Comparison of ENCODE assay signal across 8 mouse cellular contexts in genomic region chr12:84174190-84174811, GRCm38 (mm10). TPM values are rescaled to one million over a fixed set of nuclear protein-coding genes. Genes with fewer than 3 reads are reported as not detected.
DNase-seq lines count a peak whose midpoint lies in the region; ATAC-seq and TF ChIP-seq lines count a peak whose summit lies in the region.

No protein-coding gene starts in this region.

- peak; percentile 53 for DNase-seq in embryonic facial prominence, embryonic 14.5 days (ENCODE audit: low spot score)
- peak; percentile 67 for DNase-seq in lung, postnatal 36 days
- DNase-seq in urinary bladder, postnatal 25 days (ENCODE audit: low spot score) = no peak
- DNase-seq in frontal cortex, postnatal 10 days (ENCODE audit: low spot score in 2 of 2) = no peak

- no peak for TF ChIP-seq CTCF in ES-Bruce4 (IDR thresholded peaks at IDR 0.05; ENCODE audit: low read depth, low read length)

- no peak overlapping the region for H3K4me2 ChIP-seq in embryonic facial prominence, embryonic 14.5 days (ENCODE audit: low read depth, low read length)
- 0 out of 2 replicates have a peak overlapping the region, but pooled peaks have one; percentile 61 for H3K4me2 ChIP-seq in kidney, embryonic 15.5 days

- TF ChIP-seq POLR2A in ES-Bruce4 (IDR thresholded peaks at IDR 0.05; ENCODE audit: insufficient read depth, low read length) = no peak

- no peak for ATAC-seq in erythroblast, adult 5-6 weeks (replicated peaks; ENCODE audit: low FRiP score, poor library complexity, severe bottlenecking)
- ATAC-seq in embryonic facial prominence, embryonic 14.5 days (ENCODE audit: low read depth) = no peak
- no peak for ATAC-seq in kidney, embryonic 15.5 days (replicated peaks; ENCODE audit: low FRiP score)

- no peak overlapping the region for H3K9ac ChIP-seq in ES-Bruce4 (ENCODE audit: low read depth, poor library complexity, severe bottlenecking)
- H3K9ac ChIP-seq in embryonic facial prominence, embryonic 14.5 days (ENCODE audit: low read depth, low read length) = no peak overlapping the region
- H3K9ac ChIP-seq in kidney, embryonic 15.5 days = no peak overlapping the region

- H3K27me3 ChIP-seq in erythroblast, embryonic 14.5 days (ENCODE audit: control insufficient read depth) = no peaks in the 10 kb centered on the region
- no peaks in the 10 kb centered on the region for H3K27me3 ChIP-seq in ES-Bruce4 (ENCODE audit: control insufficient read depth, insufficient read depth, low read length, poor library complexity, severe bottlenecking)
- no peaks in the 10 kb centered on the region for H3K27me3 ChIP-seq in embryonic facial prominence, embryonic 14.5 days (replicated peaks; ENCODE audit: control insufficient read depth, insufficient read depth, low read length)
- no peaks in the 10 kb centered on the region for H3K27me3 ChIP-seq in kidney, embryonic 15.5 days

- no peak for TF ChIP-seq EP300 in ES-Bruce4 (IDR thresholded peaks at IDR 0.05; ENCODE audit: insufficient read depth, low read depth, low read length)

- peak overlapping the region; percentile 77 for H3K4me3 ChIP-seq in erythroblast, embryonic 14.5 days (replicated peaks)
- peak overlapping the region; percentile 6; the same call in 1 of the 2 replicates for H3K4me3 ChIP-seq in ES-Bruce4 (ENCODE audit: low read depth, low read length)
- no peak overlapping the region for H3K4me3 ChIP-seq in embryonic facial prominence, embryonic 14.5 days (ENCODE audit: low read depth, low read length)
- no peak overlapping the region for H3K4me3 ChIP-seq in kidney, embryonic 15.5 days (replicated peaks)

- 63% methylated on average over 9 of the region's 9 CpGs for WGBS in embryonic facial prominence, embryonic 14.5 days
- 61% methylated on average over 9 of the region's 9 CpGs for WGBS in kidney, embryonic 15.5 days

- no peaks in the 10 kb centered on the region for H3K9me3 ChIP-seq in erythroblast, embryonic 14.5 days (ENCODE audit: control insufficient read depth, low read length)
- no peaks in the 10 kb centered on the region for H3K9me3 ChIP-seq in ES-Bruce4 (replicated peaks; ENCODE audit: control insufficient read depth, insufficient read depth, low read length, poor library complexity, severe bottlenecking)
- no peaks in the 10 kb centered on the region for H3K9me3 ChIP-seq in embryonic facial prominence, embryonic 14.5 days (ENCODE audit: control insufficient read depth, low read length)
- no peaks in the 10 kb centered on the region for H3K9me3 ChIP-seq in kidney, embryonic 15.5 days (replicated peaks)

- H3K36me3 ChIP-seq in erythroblast, embryonic 14.5 days (ENCODE audit: control insufficient read depth) = peaks cover 81% of the 10 kb centered on the region
- H3K36me3 ChIP-seq in ES-Bruce4 (ENCODE audit: control insufficient read depth, insufficient read depth, low read length, poor library complexity, severe bottlenecking) = 0 out of 2 replicates have a peak, but pooled peaks cover 7% of the 10 kb centered on the region
- peaks cover 40% of the 10 kb centered on the region for H3K36me3 ChIP-seq in embryonic facial prominence, embryonic 14.5 days (ENCODE audit: control insufficient read depth, insufficient read depth, low read length)
- H3K36me3 ChIP-seq in kidney, embryonic 15.5 days = peaks cover 42% of the 10 kb centered on the region

- H3K27ac ChIP-seq in ES-Bruce4 (ENCODE audit: insufficient read depth, low read length) = peak overlapping the region; percentile 11
- peak overlapping the region; percentile 92; the same call in 1 of the 2 replicates for H3K27ac ChIP-seq in embryonic facial prominence, embryonic 14.5 days (replicated peaks; ENCODE audit: low read depth, low read length)
- peak overlapping the region; percentile 93 for H3K27ac ChIP-seq in kidney, embryonic 15.5 days

- peaks cover 80% of the 10 kb centered on the region for H3K4me1 ChIP-seq in erythroblast, embryonic 14.5 days (ENCODE audit: control insufficient read depth)
- H3K4me1 ChIP-seq in ES-Bruce4 (ENCODE audit: control insufficient read depth, insufficient read depth, low read length) = peaks cover 6% of the 10 kb centered on the region
- peaks cover 34% of the 10 kb centered on the region for H3K4me1 ChIP-seq in embryonic facial prominence, embryonic 14.5 days (ENCODE audit: control insufficient read depth, insufficient read depth, low read length)
- peaks cover 63% of the 10 kb centered on the region for H3K4me1 ChIP-seq in kidney, embryonic 15.5 days

RNA-seq across cellular contexts. Expression of gene Pnma1, which starts 26.0 kb away (rescaled TPM):
- polyA plus RNA-seq in erythroblast, embryonic 14.5 days (2012) = 0.02 and 0.03 TPM in 2 replicates
- total RNA-seq in erythroblast, adult 5-6 weeks (2015; ENCODE audit: low replicate concordance) = 1.5 and 4.4 TPM in 2 replicates
- 1.0 and 4.5 TPM in 2 replicates for total RNA-seq in erythroblast, adult 5-6 weeks (2017; ENCODE audit: low replicate concordance)
- polyA plus RNA-seq in ES-Bruce4 (2011; ENCODE audit: insufficient read depth, insufficient read length, low read depth, missing spikeins) = 0.38 TPM in 1 of 2 replicates, not detected in the other
- 1.4 TPM in 2 replicates for polyA plus RNA-seq in embryonic facial prominence, embryonic 14.5 days (2014; fragmentation: Nextera tagmentation; extraction: Ambion mirVana)
- polyA plus RNA-seq in kidney, embryonic 15.5 days (2015; fragmentation: Nextera tagmentation; extraction: Ambion mirVana) = 1.00 and 1.0 TPM in 2 replicates

RNA-seq across cellular contexts. Expression of gene Elmsan1, which starts 44.4 kb away (rescaled TPM):
- polyA plus RNA-seq in erythroblast, embryonic 14.5 days (2012) = 2.1 and 2.8 TPM in 2 replicates
- total RNA-seq in erythroblast, adult 5-6 weeks (2015; ENCODE audit: low replicate concordance) = 5.4 and 12.7 TPM in 2 replicates
- 8.0 and 11.4 TPM in 2 replicates for total RNA-seq in erythroblast, adult 5-6 weeks (2017; ENCODE audit: low replicate concordance)
- 28.3 and 30.1 TPM in 2 replicates for polyA plus RNA-seq in ES-Bruce4 (2011; ENCODE audit: insufficient read depth, insufficient read length, low read depth, missing spikeins)
- polyA plus RNA-seq in embryonic facial prominence, embryonic 14.5 days (2014; fragmentation: Nextera tagmentation; extraction: Ambion mirVana) = 9.4 and 9.8 TPM in 2 replicates
- polyA plus RNA-seq in kidney, embryonic 15.5 days (2015; fragmentation: Nextera tagmentation; extraction: Ambion mirVana) = 8.7 and 10.8 TPM in 2 replicates

Comparison
In these comparisons a context has a peak if more than half of its experiments do, and no peak if none do; other contexts are left out.
1. H3K4me3 ChIP-seq: peak in erythroblast, embryonic 14.5 days (single experiment) and ES-Bruce4 (single experiment); none in embryonic facial prominence, embryonic 14.5 days (single experiment) and kidney, embryonic 15.5 days (single experiment).
2. H3K27ac ChIP-seq: peak in every context shown above with its lines; median percentile 93 in kidney, embryonic 15.5 days; 92 in embryonic facial prominence, embryonic 14.5 days; 11 in ES-Bruce4.
3. DNase-seq: peak in embryonic facial prominence, embryonic 14.5 days (single experiment) and lung, postnatal 36 days (single experiment); none in urinary bladder, postnatal 25 days (single experiment) and frontal cortex, postnatal 10 days (0 of 2).